Mouse (Mus musculus): ENCODE measurements around the gene Dpagt1. TPM values are rescaled to one million over a fixed set of nuclear protein-coding genes. Genes with fewer than 3 reads are reported as not detected.
"Not testable (repeated sequence)": the region's sequence is repeated elsewhere in the genome, so short reads cannot be mapped to it uniquely, and the experiment has no call there.

The Dpagt1 gene
- polyA plus RNA-seq, 1 experiment = 0.15 TPM

- H3K27me3 ChIP-seq (ENCODE audit: control insufficient read depth) = no peaks in the 10 kb centered on the region
- TF ChIP-seq GATA1 (IDR thresholded peaks at IDR 0.05; ENCODE audit: low read length) (no peak), TAL1 (IDR thresholded peaks at IDR 0.05; ENCODE audit: low read length) (no peak)
- peaks cover 40% of the 10 kb centered on the region for H3K4me1 ChIP-seq (ENCODE audit: control insufficient read depth)
- H3K9me3 ChIP-seq (ENCODE audit: control insufficient read depth, low read length) = peaks cover 6% of the 10 kb centered on the region
- peaks cover 84% of the 10 kb centered on the region for H3K36me3 ChIP-seq (ENCODE audit: control insufficient read depth)
- H3K4me3 ChIP-seq (replicated peaks) = peak overlapping the region; percentile 17
Measured at GRCm38 (mm10) chr9:44345570-44346433, 20.0 kb downstream of the Dpagt1 start.

- H3K4me1 ChIP-seq (ENCODE audit: control insufficient read depth) = peaks cover 40% of the 10 kb centered on the region
- no peaks in the 10 kb centered on the region for H3K27me3 ChIP-seq (ENCODE audit: control insufficient read depth)
- peaks cover 6% of the 10 kb centered on the region for H3K9me3 ChIP-seq (ENCODE audit: control insufficient read depth, low read length)
- H3K36me3 ChIP-seq (ENCODE audit: control insufficient read depth) = peaks cover 84% of the 10 kb centered on the region
- H3K4me3 ChIP-seq (replicated peaks) = no peak overlapping the region
- TF ChIP-seq TAL1 (IDR thresholded peaks at IDR 0.05; ENCODE audit: low read length) = no peak
- no peak for TF ChIP-seq GATA1 (IDR thresholded peaks at IDR 0.05; ENCODE audit: low read length)
Measured at GRCm38 (mm10) chr9:44347166-44347565, 21.3 kb downstream of the Dpagt1 start.

GRCm38 (mm10) chr9:44347621-44348020, 21.8 kb downstream of the Dpagt1 start:
- Histone ChIP-seq H3K27me3 (ENCODE audit: control insufficient read depth) (no peaks in the 10 kb centered on the region), H3K4me1 (ENCODE audit: control insufficient read depth) (peaks cover 42% of the 10 kb centered on the region), H3K36me3 (ENCODE audit: control insufficient read depth) (peaks cover 84% of the 10 kb centered on the region), H3K4me3 (replicated peaks) (no peak overlapping the region), H3K9me3 (ENCODE audit: control insufficient read depth, low read length) (peaks cover 6% of the 10 kb centered on the region)
- TF ChIP-seq GATA1 (IDR thresholded peaks at IDR 0.05; ENCODE audit: low read length) (no peak), TAL1 (IDR thresholded peaks at IDR 0.05; ENCODE audit: low read length) (no peak)

- Histone ChIP-seq H3K27me3 (ENCODE audit: control insufficient read depth) (no peaks in the 10 kb centered on the region), H3K4me3 (replicated peaks) (no peak overlapping the region), H3K36me3 (ENCODE audit: control insufficient read depth) (peaks cover 89% of the 10 kb centered on the region), H3K9me3 (ENCODE audit: control insufficient read depth, low read length) (peaks cover 6% of the 10 kb centered on the region), H3K4me1 (ENCODE audit: control insufficient read depth) (peaks cover 42% of the 10 kb centered on the region)
- TF ChIP-seq TAL1 (IDR thresholded peaks at IDR 0.05; ENCODE audit: low read length) (no peak), GATA1 (IDR thresholded peaks at IDR 0.05; ENCODE audit: low read length) (no peak)
Measured at GRCm38 (mm10) chr9:44348546-44348945, 22.7 kb downstream of the Dpagt1 start.

GRCm38 (mm10) chr9:44351396-44351795, 25.6 kb downstream of the Dpagt1 start:
- Histone ChIP-seq H3K9me3 (ENCODE audit: control insufficient read depth, low read length) (peaks cover 6% of the 10 kb centered on the region), H3K36me3 (ENCODE audit: control insufficient read depth) (peaks cover 99% of the 10 kb centered on the region), H3K27me3 (ENCODE audit: control insufficient read depth) (no peaks in the 10 kb centered on the region), H3K4me3 (replicated peaks) (no peak overlapping the region), H3K4me1 (ENCODE audit: control insufficient read depth) (peaks cover 27% of the 10 kb centered on the region)
- TF ChIP-seq TAL1 (IDR thresholded peaks at IDR 0.05; ENCODE audit: low read length) (no peak), GATA1 (IDR thresholded peaks at IDR 0.05; ENCODE audit: low read length) (no peak)

GRCm38 (mm10) chr9:44352337-44352736, 26.5 kb downstream of the Dpagt1 start:
- Histone ChIP-seq H3K4me3 (replicated peaks) (no peak overlapping the region), H3K9me3 (ENCODE audit: control insufficient read depth, low read length) (peaks cover 6% of the 10 kb centered on the region), H3K36me3 (ENCODE audit: control insufficient read depth) (peaks cover 98% of the 10 kb centered on the region), H3K4me1 (ENCODE audit: control insufficient read depth) (peaks cover 29% of the 10 kb centered on the region), H3K27me3 (ENCODE audit: control insufficient read depth) (no peaks in the 10 kb centered on the region)
- TF ChIP-seq GATA1 (IDR thresholded peaks at IDR 0.05; ENCODE audit: low read length) (no peak), TAL1 (IDR thresholded peaks at IDR 0.05; ENCODE audit: low read length) (no peak)

- no peaks in the 10 kb centered on the region for H3K27me3 ChIP-seq (ENCODE audit: control insufficient read depth)
- H3K4me3 ChIP-seq (replicated peaks) = no peak overlapping the region
- peaks cover 98% of the 10 kb centered on the region for H3K36me3 ChIP-seq (ENCODE audit: control insufficient read depth)
- peaks cover 28% of the 10 kb centered on the region for H3K4me1 ChIP-seq (ENCODE audit: control insufficient read depth)
- no peak for TF ChIP-seq TAL1 (IDR thresholded peaks at IDR 0.05; ENCODE audit: low read length)
- TF ChIP-seq GATA1 (IDR thresholded peaks at IDR 0.05; ENCODE audit: low read length) = no peak
- H3K9me3 ChIP-seq (ENCODE audit: control insufficient read depth, low read length) = peaks cover 6% of the 10 kb centered on the region
Measured at GRCm38 (mm10) chr9:44353142-44353541, 27.3 kb downstream of the Dpagt1 start.

- peaks cover 76% of the 10 kb centered on the region for H3K36me3 ChIP-seq (ENCODE audit: control insufficient read depth)
- H3K27me3 ChIP-seq (ENCODE audit: control insufficient read depth) = no peaks in the 10 kb centered on the region
- peak overlapping the region; percentile 5 for H3K4me3 ChIP-seq (replicated peaks)
- no peaks in the 10 kb centered on the region for H3K9me3 ChIP-seq (ENCODE audit: control insufficient read depth, low read length)
- no peak for TF ChIP-seq TAL1 (IDR thresholded peaks at IDR 0.05; ENCODE audit: low read length)
- no peak for TF ChIP-seq GATA1 (IDR thresholded peaks at IDR 0.05; ENCODE audit: low read length)
- peaks cover 42% of the 10 kb centered on the region for H3K4me1 ChIP-seq (ENCODE audit: control insufficient read depth)
Measured at GRCm38 (mm10) chr9:44357207-44357606, 31.4 kb downstream of the Dpagt1 start.

- TF ChIP-seq TAL1 (IDR thresholded peaks at IDR 0.05; ENCODE audit: low read length) = no peak
- TF ChIP-seq GATA1 (IDR thresholded peaks at IDR 0.05; ENCODE audit: low read length) = no peak
- Histone ChIP-seq H3K27me3 (ENCODE audit: control insufficient read depth) (no peaks in the 10 kb centered on the region), H3K36me3 (ENCODE audit: control insufficient read depth) (peaks cover 35% of the 10 kb centered on the region)
Measured at GRCm38 (mm10) chr9:44361190-44361917, 35.5 kb downstream of the Dpagt1 start, which contains the start of gene Vps11. Gene Vps11 (minus strand): TSS chr9:44361670.

GRCm38 (mm10) chr9:44361931-44362330, 36.1 kb downstream of the Dpagt1 start:
- H3K4me3 ChIP-seq (replicated peaks) = peak overlapping the region; percentile 82

More at GRCm38 (mm10) chr9:44361190-44361917, 35.5 kb downstream of the Dpagt1 start, which contains the start of gene Vps11:
- H3K9me3 ChIP-seq (ENCODE audit: control insufficient read depth, low read length) = no peaks in the 10 kb centered on the region
- peaks cover 33% of the 10 kb centered on the region for H3K4me1 ChIP-seq (ENCODE audit: control insufficient read depth)
- H3K4me3 ChIP-seq (replicated peaks) = peak within 1 kb of the TSS; percentile 82

More at GRCm38 (mm10) chr9:44361931-44362330, 36.1 kb downstream of the Dpagt1 start:
- Histone ChIP-seq H3K36me3 (ENCODE audit: control insufficient read depth) (peaks cover 29% of the 10 kb centered on the region), H3K4me1 (ENCODE audit: control insufficient read depth) (peaks cover 32% of the 10 kb centered on the region)
- H3K27me3 ChIP-seq (ENCODE audit: control insufficient read depth); H3K9me3 ChIP-seq (ENCODE audit: control insufficient read depth, low read length): not testable (repeated sequence)

All from erythroblast, embryonic 14.5 days (primary cell).